Mouse (Mus musculus): ENCODE results near the gene Hcar1.

Gene Hcar1

DNA sequence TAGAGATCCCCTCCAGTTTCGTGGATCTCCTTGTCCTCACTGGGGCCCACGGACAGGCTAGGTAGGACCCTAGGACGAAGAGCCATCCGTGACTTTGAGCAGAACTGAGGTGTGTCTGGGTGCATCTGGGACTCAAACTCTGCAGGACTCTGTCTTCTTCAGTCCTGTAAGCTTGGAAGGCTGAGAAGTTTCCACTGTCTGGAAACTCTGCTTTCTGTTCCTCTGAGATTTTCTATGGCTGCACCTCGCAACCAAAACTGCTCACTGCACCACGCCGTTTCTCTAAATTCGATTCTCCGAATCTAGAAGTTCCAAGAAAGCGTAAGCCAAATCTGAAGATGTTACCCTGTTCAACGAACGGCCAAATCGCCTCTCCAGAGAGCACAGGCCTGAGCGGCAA lies 15.9 kb downstream of the Hcar1 start:
- no peak for DNase-seq (ENCODE audit: low read depth, low spot score)

DNA sequence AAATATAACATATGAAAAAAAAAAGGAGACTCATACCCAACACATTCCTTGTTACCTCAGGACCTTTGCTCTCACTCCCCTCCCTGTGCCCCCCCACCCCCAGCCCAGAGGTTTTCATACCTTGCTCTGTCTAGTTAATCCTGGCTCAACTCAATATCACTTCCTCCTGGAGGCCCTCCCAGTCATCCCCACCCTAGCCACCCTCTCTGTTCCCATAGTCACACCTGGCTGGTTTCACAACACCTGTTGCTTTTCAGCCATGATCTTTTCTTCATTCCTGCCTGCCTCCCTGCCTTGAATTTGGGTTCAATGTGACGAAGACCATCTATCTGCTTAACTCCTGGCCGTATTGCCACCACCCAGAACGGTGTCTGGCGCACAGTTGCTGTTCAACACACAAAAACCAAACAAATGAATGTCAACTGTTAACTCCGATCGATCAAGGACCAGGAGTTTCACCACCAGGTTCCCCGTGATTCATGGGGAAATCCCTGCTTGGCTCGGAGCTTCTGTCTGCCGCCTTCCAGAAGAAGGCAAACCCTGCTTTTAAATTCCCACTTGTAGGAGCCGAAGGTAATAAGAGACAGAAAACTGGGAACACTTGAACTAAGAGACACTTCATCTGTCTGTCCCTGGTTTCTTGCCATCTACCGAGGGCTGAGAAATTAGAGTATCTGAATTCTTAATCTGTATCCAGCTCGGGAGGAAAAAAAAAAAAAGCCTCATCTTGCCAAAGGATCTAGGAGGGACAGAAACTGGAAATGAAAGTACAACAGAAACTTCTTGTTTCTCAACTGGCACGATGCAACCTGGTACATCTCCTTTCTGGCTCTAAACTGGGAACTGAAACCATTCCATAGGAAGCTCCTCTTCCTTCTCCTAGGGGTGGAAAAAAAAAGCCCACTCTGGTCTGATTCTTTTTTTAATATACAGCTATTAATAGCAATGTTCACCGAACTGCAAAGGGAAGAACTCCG lies 17.2 kb downstream of the Hcar1 start:
- DNase-seq (ENCODE audit: low read depth, low spot score): no peak

DNA sequence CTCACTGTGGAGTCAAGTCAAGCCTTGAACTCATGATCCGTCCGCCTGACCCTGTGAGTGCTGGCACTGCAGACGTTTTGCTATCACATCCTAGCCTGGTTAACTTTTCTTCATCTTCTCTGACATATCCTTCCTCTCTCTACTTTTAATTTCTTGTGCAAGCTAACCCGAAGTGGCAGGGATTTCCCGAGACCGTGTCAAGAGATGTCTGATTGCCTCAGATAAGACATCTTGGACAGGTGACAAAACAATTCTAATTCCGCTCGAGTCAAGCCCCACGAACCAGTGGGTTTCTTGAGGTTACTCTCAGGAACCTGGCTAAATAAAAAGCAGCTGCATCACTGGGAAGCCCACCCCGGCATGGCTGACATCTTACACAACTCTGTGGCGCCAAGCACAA lies 21.0 kb downstream of the Hcar1 start:
- no peak for DNase-seq (ENCODE audit: low read depth, low spot score)

DNA sequence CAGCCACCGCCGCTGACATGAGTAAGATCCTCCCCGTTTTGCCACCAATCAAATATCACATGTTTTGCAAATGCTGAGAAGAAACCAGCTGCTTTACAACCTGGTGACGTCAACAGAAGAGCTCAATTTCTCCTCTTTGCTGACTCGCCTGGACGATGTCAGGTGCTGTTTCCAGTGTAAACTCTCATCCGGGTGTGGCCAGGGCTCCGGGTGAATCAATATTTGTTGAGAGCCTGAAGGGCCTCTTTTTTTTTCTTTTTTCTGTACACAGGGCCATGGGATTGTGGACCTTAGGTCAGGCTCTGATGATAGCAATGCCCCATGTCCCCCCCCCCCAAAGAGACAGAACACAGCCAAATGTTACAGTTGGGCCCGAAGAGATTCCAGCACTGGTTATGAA lies 25.3 kb downstream of the Hcar1 start:
- no peak for DNase-seq (ENCODE audit: low read depth, low spot score)

DNA sequence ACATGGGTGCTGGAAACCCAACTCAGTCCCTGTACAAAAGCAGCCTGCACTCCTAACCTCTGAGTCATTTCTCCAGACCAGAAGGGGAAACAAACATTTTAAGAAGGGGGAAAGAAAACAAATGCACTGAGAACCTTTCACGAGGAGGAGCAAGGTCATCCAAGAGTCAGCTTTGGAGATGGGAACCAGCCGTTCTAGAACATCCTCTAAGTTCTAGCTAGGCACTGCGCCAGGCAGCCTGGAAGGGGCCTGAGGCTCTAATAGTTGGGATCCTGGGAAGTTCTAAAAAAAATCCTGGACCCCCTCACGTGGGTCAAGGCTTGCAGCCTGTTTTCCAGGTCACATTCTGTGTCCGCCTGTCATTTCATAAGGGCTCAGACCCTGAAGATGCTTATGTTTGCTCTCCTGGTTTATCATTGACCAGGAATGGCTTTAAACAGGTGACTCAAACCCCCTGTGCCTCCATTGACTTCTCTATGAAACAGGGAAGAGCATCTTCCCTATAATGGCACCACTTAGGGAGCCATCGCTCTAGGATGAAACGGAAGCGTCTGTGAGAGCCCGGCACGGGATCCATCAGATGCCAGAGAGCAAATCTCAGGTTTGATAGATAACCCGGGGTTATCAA lies 25.8 kb downstream of the Hcar1 start:
- DNase-seq (ENCODE audit: low read depth, low spot score): no peak

DNA sequence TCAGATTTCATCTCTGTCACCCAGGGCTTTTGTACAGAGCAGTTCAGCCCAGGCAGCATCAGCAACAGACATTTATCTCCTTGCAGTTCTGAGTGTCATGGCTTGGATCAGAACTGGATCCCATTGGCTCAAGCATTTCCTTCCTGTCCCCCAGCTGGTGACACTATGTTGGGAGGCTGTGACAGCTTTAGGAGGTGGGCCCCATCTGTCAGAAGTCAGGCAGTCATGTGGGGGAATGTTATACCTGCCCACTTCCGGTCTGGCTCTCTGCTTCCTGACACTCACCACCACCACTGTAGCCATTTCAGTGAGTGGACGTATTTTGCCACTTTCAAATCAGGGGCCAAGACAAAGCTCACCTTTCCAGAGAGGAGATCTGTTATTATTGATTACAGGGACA lies 28.4 kb downstream of the Hcar1 start:
- no peak for DNase-seq (ENCODE audit: low read depth, low spot score)

DNA sequence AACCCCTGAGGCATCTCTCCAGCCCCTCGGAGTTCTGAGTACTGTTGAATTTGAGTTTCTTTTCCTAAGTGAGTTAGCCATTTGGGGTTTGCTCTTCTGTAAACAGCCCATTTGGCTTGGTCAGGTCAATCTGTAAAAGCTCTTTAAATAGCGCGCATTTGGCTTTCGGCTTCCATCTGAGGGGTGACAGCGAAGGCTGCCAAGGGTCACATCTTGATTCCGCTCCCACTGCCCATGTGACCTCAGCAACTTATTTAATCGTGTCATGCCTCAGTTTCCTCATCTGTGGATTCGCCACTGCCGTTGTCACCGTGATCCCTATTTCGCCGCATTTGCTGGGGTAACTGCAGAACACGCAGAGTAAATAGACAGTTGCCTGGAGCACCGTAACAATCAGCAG lies 35.5 kb downstream of the Hcar1 start:
- DNase-seq (ENCODE audit: low read depth, low spot score): no peak

DNA sequence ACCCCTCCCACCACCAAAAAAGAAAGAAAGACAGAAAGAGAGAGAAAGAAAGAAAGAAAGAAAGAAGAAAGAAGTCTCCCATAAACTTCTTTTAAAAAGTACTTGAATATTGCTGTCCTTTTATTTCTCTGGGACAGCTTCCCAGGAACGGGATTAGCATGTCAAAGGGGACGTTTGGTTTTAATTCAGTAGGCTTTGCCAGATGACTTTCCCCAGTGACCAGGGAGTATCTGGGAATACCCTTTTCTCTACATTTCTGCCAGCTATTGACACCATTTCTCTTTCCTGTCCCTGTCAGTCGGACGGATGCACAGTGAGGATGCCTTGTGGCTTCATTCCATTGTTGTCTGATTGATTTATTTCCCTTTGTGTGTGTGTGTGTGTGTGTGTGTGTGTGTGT lies 36.0 kb downstream of the Hcar1 start:
- DNase-seq (ENCODE audit: low read depth, low spot score): no peak

DNA sequence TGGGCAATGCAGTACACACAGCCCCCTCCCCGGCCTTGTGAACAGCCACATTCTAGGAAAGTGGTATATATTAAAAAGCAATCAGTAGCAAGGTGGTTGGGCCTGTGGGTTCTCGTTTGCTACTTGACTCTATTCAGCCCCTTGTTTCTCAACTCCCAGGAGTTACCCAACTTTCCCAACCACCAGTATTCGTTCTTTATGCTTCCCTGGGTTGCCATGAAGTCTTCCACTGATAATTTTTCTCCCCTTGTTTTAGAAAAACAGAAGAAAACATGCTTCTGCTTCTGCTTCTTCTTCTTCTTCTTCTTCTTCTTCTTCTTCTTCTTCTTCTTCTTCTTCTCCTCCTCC lies 36.9 kb downstream of the Hcar1 start:
- no peak for DNase-seq (ENCODE audit: low read depth, low spot score)

DNA sequence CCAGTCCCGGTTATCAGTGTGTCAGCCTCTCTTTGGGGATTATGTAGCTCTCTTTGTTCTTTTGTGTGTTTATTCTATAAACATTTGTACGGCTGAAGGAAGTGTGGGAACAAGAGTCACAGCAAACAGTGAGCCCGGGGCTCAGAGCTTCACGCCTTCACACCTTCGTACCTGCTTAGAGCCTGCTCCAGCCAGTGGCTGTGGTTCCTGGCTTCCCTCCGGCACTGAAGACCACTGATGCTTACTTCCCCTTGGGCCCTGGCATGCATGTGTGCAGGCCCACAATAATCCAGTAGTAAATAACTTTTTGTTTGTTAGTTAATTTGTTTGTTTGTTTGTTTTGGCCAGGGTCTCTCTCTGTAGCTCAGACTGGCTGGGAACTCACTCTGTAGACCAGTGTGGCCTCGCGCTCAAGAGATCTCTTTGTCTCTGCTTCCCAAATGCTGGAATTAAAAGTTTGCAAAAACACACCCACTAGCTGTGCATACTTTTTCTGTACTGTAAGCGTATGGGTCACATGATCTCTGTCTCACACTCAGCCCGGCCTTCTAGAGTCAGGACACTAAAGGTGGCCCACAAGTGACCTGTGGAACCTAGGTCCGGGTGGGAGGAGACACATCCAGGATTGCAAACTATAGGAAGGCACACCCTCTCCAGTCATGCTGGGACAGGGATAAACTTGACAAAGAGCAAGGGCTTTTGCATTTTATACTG lies 37.4 kb downstream of the Hcar1 start:
- DNase-seq (ENCODE audit: low read depth, low spot score): no peak

DNA sequence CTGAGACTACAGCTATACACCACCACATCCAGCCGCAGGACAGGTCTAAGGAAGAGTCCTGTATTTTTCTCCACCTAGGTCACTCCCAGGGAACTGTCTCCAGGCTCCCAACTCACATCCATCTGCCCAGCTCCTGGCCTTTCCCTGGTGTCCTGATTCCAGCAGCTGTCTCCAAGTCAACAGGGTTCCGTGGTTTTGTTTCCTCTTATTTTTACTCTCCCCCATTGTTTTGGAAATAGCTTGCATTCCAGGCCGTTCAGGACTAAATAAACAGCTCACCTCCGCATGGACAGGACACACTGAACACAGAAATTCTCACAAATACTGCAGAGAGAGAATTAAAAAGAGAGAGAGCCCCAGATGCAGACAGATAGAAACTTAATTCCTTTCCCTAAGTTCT lies 42.4 kb downstream of the Hcar1 start:
- no peak for DNase-seq (ENCODE audit: low read depth, low spot score)

DNA sequence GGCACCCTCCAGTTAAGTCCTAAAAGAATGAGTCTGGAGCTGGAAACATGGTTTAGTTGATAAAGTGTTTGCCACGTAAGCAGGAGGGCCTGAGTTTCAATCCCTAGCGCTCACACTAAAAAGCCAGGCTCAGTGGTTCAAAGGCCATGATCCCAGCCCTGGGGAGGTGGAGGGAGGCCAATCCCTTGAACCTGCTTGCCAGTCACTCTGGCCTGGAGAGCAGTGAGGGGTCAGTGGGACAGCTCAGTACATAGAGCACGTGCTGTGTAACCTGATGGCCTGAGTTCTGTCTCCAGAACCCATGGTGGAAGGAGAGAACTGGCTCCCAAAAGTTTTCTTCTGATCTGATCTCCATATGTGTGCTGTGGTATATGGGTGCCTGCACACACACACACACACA lies 45.0 kb downstream of the Hcar1 start:
- DNase-seq (ENCODE audit: low read depth, low spot score): no peak

DNA sequence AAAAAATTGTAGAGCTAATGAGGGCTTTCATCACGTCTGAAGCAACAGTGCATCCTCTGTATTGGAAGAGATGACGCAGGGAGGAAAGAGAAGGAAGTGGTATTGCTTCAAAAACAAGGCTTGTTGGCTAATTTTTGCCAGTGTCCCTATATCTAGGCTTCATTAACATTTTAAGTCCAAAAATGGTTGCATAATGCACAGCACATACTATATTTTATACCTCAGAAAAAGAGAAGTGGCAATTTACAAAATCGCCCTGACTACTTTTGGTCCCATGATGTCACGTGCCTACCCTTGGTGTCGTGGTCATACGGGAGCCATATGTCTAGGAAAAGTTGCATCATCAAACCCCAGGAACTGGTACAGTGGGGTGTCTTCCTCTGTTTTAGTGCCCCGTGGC lies 47.5 kb downstream of the Hcar1 start:
- DNase-seq (ENCODE audit: low read depth, low spot score): no peak

DNA sequence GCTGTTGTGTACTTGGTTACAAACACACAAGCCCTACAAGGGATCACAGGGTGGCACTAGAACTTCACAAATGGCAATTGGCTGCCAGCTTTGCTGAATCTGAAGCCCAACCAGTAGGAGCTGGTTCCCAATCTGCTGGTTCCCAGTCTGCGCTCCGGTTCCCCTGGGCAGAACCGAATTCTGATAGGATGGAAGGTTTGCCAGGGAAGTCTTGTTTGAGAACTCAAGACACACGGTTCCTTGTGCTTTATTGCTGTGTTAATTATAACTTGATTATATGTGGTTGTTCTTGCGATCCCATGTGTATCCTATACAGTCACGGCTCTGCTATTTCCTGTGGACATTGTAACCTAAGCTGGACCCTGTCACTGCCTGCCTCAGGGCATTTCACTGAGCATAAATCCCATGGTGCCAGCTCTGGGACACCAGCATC lies 52.1 kb downstream of the Hcar1 start:
- no peak for DNase-seq (ENCODE audit: low read depth, low spot score)

All from brain, embryonic 18.5 days (tissue).